Mouse (Mus musculus) adipose tissue, adult 10 weeks (tissue): ENCODE measurements around the gene Esp38. TPM values are rescaled to one million over a fixed set of nuclear protein-coding genes. Genes with fewer than 3 reads are reported as not detected.

ENCODE experiments used
- polyA plus RNA-seq: library from polyadenylated mRNA; stranded (reverse); fragments of 350-450 nt; fragmentation: Illumina TruSeq; extraction: RNeasy Lipid Tissue Mini Kit (QIAGEN cat#74804); gene quantifications from one replicate; pipeline ENCODE4 v1.2.3, GENCODE M21; 2014; ENCODE audit warnings: low read depth, low replicate concordance

The Esp38 gene
- not detected for polyA plus RNA-seq

DNA sequence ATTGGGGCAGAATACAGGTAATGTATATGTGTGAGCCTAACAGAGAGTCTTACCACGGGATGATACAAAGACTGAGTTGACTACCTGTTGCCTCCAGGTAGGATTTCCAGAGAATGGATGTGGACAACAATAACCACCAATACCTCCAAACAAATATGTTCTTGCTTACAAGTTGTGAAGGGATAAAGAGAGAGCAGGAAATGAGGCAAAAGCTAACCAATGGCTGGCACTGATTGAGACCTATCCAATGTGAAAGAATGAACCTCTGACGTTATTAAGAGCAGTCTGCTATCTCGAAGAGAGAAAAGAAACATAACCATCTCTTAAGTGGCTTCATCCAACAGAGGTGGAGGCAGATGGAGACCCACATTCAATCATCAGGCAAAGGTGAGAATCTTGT is at the start of gene Esp38:
Gene Esp38, plus strand, starts transcription at position 301 of the 400 bp plus-strand sequence.

Other genes starting within 250 kb of the Esp38 start
- not detected for gene AC192777.2, start 144.9 kb downstream of the Esp38 start, polyA plus RNA-seq